Comparison of ENCODE assay signal across 8 mouse cellular contexts in the genomic region with DNA sequence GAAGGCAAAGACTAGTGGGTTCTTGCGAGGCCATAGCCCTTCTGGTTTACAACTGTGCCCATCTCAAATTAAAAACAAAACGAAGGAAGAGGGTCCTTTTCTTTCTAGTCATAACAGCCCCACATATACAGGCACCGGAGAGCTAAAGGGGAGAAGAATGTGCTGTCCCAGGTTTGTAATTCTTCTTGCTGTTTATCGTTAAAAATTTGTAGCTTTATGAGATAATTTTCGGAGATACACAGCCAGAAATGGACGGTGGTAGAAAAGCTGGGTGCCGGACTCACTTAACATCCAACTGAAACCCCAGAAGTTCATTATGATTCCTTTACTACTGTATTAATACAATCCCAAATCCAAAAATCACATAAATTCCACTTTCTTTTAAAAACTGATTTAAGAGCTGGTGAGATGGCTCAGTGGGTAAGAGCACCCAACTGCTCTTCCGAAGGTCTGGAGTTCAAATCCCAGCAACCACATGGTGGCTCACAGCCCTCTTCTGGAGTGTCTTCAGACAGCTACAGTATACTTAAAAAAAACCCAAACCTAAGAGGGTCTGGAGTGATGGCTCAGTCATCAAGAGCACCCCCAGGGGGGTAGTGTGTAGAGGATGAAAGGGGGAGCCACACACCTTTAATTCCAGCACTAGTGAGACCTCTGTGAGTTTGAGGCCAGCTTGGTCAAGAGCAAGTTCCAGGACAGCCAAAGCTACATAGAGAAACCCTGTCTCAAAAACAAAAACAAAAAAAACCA. TPM values are rescaled to one million over a fixed set of nuclear protein-coding genes. Genes with fewer than 3 reads are reported as not detected.
A peak's percentile ranks its signal among the peaks of the same experiment; 100 is the strongest.
DNase-seq lines count a peak whose midpoint lies in the region; ATAC-seq lines count a peak whose summit lies in the region.

No protein-coding gene starts in this region.

- peaks cover 29% of the 10 kb centered on the region for H3K4me1 ChIP-seq in heart, embryonic 15.5 days (replicated peaks)
- H3K4me1 ChIP-seq in hindbrain, embryonic 10.5 days (replicated peaks) = peaks cover 37% of the 10 kb centered on the region
- H3K4me1 ChIP-seq in midbrain, embryonic 12.5 days = peaks cover 20% of the 10 kb centered on the region

- H3K9ac ChIP-seq in heart, embryonic 15.5 days = peak overlapping the region; percentile 63; the same call in 1 of the 2 replicates
- H3K9ac ChIP-seq in midbrain, embryonic 12.5 days (replicated peaks) = peak overlapping the region; percentile 69

- H3K36me3 ChIP-seq in heart, embryonic 15.5 days = peaks cover 15% of the 10 kb centered on the region
- H3K36me3 ChIP-seq in hindbrain, embryonic 10.5 days = peaks cover 28% of the 10 kb centered on the region
- peaks cover 16% of the 10 kb centered on the region; the same call in 1 of the 2 replicates for H3K36me3 ChIP-seq in midbrain, embryonic 12.5 days

- H3K27ac ChIP-seq in heart, embryonic 15.5 days = peak overlapping the region; percentile 84
- H3K27ac ChIP-seq in hindbrain, embryonic 10.5 days = peak overlapping the region; percentile 92
- peak overlapping the region; percentile 76 for H3K27ac ChIP-seq in midbrain, embryonic 12.5 days (replicated peaks)

- intact Hi-C loops in heart, postnatal 10 days (cut with DNase I) = loop anchor here (10.0 kb wide), 2 partner anchors 431 to 621 kb away; a partner anchor contains a TSS
- intact Hi-C loops in left cerebral cortex, postnatal 36 days (cut with DNase I) = loop anchor here (10.0 kb wide), 2 partner anchors 141 to 221 kb away; no protein-coding TSS in a partner anchor

- peaks cover 15% of the 10 kb centered on the region for H3K9me3 ChIP-seq in heart, embryonic 15.5 days (replicated peaks)
- H3K9me3 ChIP-seq in hindbrain, embryonic 10.5 days = peaks cover 19% of the 10 kb centered on the region
- peaks cover 11% of the 10 kb centered on the region for H3K9me3 ChIP-seq in midbrain, embryonic 12.5 days

- no peaks in the 10 kb centered on the region for H3K27me3 ChIP-seq in heart, embryonic 15.5 days
- no peaks in the 10 kb centered on the region for H3K27me3 ChIP-seq in hindbrain, embryonic 10.5 days (ENCODE audit: insufficient read depth, poor library complexity, severe bottlenecking)
- H3K27me3 ChIP-seq in midbrain, embryonic 12.5 days = no peaks in the 10 kb centered on the region

- 31% methylated on average over 8 of the region's 8 CpGs for WGBS in heart, embryonic 15.5 days
- 37% methylated on average over 8 of the region's 8 CpGs for WGBS in hindbrain, embryonic 10.5 days
- 30% methylated on average over 8 of the region's 8 CpGs for WGBS in midbrain, embryonic 12.5 days

- peak overlapping the region; percentile 82 for H3K4me2 ChIP-seq in heart, embryonic 15.5 days
- H3K4me2 ChIP-seq in midbrain, embryonic 12.5 days (replicated peaks) = peak overlapping the region; percentile 54

- no peak for DNase-seq in heart, postnatal 10 days
- peak; percentile 47 for DNase-seq in MEL-GATA-1-ER (ENCODE audit: extremely low read depth, low read depth)
- no peak for DNase-seq in hindbrain, embryonic 10.5 days (ENCODE audit: low spot score)
- DNase-seq in left cerebral cortex, postnatal 36 days (ENCODE audit: low spot score in 2 of 2) = no peak
- DNase-seq in T-cell, adult 2 months (ENCODE audit: low spot score) = no peak
- DNase-seq in frontal cortex, postnatal 25 days (ENCODE audit: low spot score in 2 of 2) = no peak

- ATAC-seq in heart, embryonic 15.5 days (replicated peaks; ENCODE audit: insufficient number of reproducible peaks, insufficient read depth, low FRiP score, low read depth) = no peak
- no peak for ATAC-seq in midbrain, embryonic 12.5 days (ENCODE audit: low FRiP score, low read depth)

- H3K4me3 ChIP-seq in heart, embryonic 15.5 days = peak overlapping the region; percentile 81
- H3K4me3 ChIP-seq in hindbrain, embryonic 10.5 days = peak overlapping the region; percentile 68
- peak overlapping the region; percentile 59 for H3K4me3 ChIP-seq in midbrain, embryonic 12.5 days

RNA-seq across cellular contexts. Expression of a gene that starts 3.9 kb away (rescaled TPM):
- polyA plus RNA-seq in heart, embryonic 15.5 days (2015; fragmentation: Nextera tagmentation; extraction: Ambion mirVana) = 41.4 and 44.3 TPM in 2 replicates
- 10 to 100 TPM; 14.0 to 17.4 TPM for total RNA-seq in heart, postnatal 10 days (2021)
- 72.9 and 79.3 TPM in 2 replicates for polyA plus RNA-seq in hindbrain, embryonic 10.5 days (2016; fragmentation: Nextera tagmentation; extraction: Ambion mirVana)
- 70.4 and 73.6 TPM in 2 replicates for polyA plus RNA-seq in midbrain, embryonic 12.5 days (2016; fragmentation: Nextera tagmentation; extraction: Ambion mirVana)
- 10 to 100 TPM; 15.2 to 16.5 TPM for total RNA-seq in left cerebral cortex, postnatal 36 days (2021)

RNA-seq across cellular contexts. Expression of a gene that starts 4.1 kb away (rescaled TPM):
- 50.2 and 63.2 TPM in 2 replicates for polyA plus RNA-seq in heart, embryonic 15.5 days (2015; fragmentation: Nextera tagmentation; extraction: Ambion mirVana)
- total RNA-seq in heart, postnatal 10 days (2021) = 10 to 100 TPM; 33.9 to 36.0 TPM
- 107 and 123 TPM in 2 replicates for polyA plus RNA-seq in hindbrain, embryonic 10.5 days (2016; fragmentation: Nextera tagmentation; extraction: Ambion mirVana)
- 81.3 and 83.5 TPM in 2 replicates for polyA plus RNA-seq in midbrain, embryonic 12.5 days (2016; fragmentation: Nextera tagmentation; extraction: Ambion mirVana)
- total RNA-seq in left cerebral cortex, postnatal 36 days (2021) = 10 to 100 TPM; 29.7 to 35.1 TPM

RNA-seq across cellular contexts. Expression of a gene that starts 24.0 kb away (rescaled TPM):
- 12.0 and 17.9 TPM in 2 replicates for polyA plus RNA-seq in heart, embryonic 15.5 days (2015; fragmentation: Nextera tagmentation; extraction: Ambion mirVana)
- total RNA-seq in heart, postnatal 10 days (2021) = 1 to 10 TPM; 6.6 to 8.2 TPM
- polyA plus RNA-seq in hindbrain, embryonic 10.5 days (2016; fragmentation: Nextera tagmentation; extraction: Ambion mirVana) = 8.0 and 10.9 TPM in 2 replicates
- polyA plus RNA-seq in midbrain, embryonic 12.5 days (2016; fragmentation: Nextera tagmentation; extraction: Ambion mirVana) = 6.8 and 6.9 TPM in 2 replicates
- total RNA-seq in left cerebral cortex, postnatal 36 days (2021) = 1 to 10 TPM; 3.5 to 6.1 TPM
